Mouse (Mus musculus): ENCODE data around the gene Gm1043. TPM values are rescaled to one million over a fixed set of nuclear protein-coding genes. Genes with fewer than 3 reads are reported as not detected.

The Gm1043 gene
- polyA plus RNA-seq, 1 experiment = 5.2 TPM

GRCm38 (mm10) chr5:37052846-37053245 lies 32.3 kb upstream of the Gm1043 start:
- Histone ChIP-seq H3K4me1 (ENCODE audit: control insufficient read depth, insufficient read depth, low read length) (peaks cover 18% of the 10 kb centered on the region), H3K27me3 (ENCODE audit: control insufficient read depth, insufficient read depth, low read length) (no peaks in the 10 kb centered on the region), H3K27ac (ENCODE audit: control insufficient read depth, insufficient read depth, low read depth, low read length) (no peak overlapping the region), H3K36me3 (ENCODE audit: control insufficient read depth, insufficient read depth, low read length) (no peaks in the 10 kb centered on the region), H3K4me3 (ENCODE audit: control insufficient read depth, low read depth, low read length) (no peak overlapping the region)
- TF ChIP-seq POLR2A (IDR thresholded peaks at IDR 0.05; ENCODE audit: control insufficient read depth, low read depth, low read length) = no peak

GRCm38 (mm10) chr5:37055789-37056188 lies 29.4 kb upstream of the Gm1043 start:
- no peak for TF ChIP-seq POLR2A (IDR thresholded peaks at IDR 0.05; ENCODE audit: control insufficient read depth, low read depth, low read length)
- TF ChIP-seq CTCF (IDR thresholded peaks at IDR 0.05; ENCODE audit: control insufficient read depth, insufficient read depth, insufficient replicate concordance, low read depth, low read length) = no peak
- Histone ChIP-seq H3K27ac (ENCODE audit: control insufficient read depth, insufficient read depth, low read depth, low read length) (no peak overlapping the region), H3K27me3 (ENCODE audit: control insufficient read depth, insufficient read depth, low read length) (no peaks in the 10 kb centered on the region), H3K36me3 (ENCODE audit: control insufficient read depth, insufficient read depth, low read length) (no peaks in the 10 kb centered on the region), H3K4me3 (ENCODE audit: control insufficient read depth, low read depth, low read length) (no peak overlapping the region), H3K4me1 (ENCODE audit: control insufficient read depth, insufficient read depth, low read length) (peaks cover 7% of the 10 kb centered on the region)

- TF ChIP-seq CTCF (IDR thresholded peaks at IDR 0.05; ENCODE audit: control insufficient read depth, insufficient read depth, insufficient replicate concordance, low read depth, low read length) (no peak), POLR2A (IDR thresholded peaks at IDR 0.05; ENCODE audit: control insufficient read depth, low read depth, low read length) (no peak)
- Histone ChIP-seq H3K4me3 (ENCODE audit: control insufficient read depth, low read depth, low read length) (no peak overlapping the region), H3K27ac (ENCODE audit: control insufficient read depth, insufficient read depth, low read depth, low read length) (no peak overlapping the region), H3K27me3 (ENCODE audit: control insufficient read depth, insufficient read depth, low read length) (no peaks in the 10 kb centered on the region), H3K4me1 (ENCODE audit: control insufficient read depth, insufficient read depth, low read length) (peaks cover 6% of the 10 kb centered on the region; the same call in 1 of the 2 replicates), H3K36me3 (ENCODE audit: control insufficient read depth, insufficient read depth, low read length) (no peaks in the 10 kb centered on the region)
These were observed 28.7 kb upstream of the Gm1043 start for GRCm38 (mm10) chr5:37056471-37056870.

- H3K27me3 ChIP-seq (ENCODE audit: control insufficient read depth, insufficient read depth, low read length) = no peaks in the 10 kb centered on the region
- TF ChIP-seq POLR2A (IDR thresholded peaks at IDR 0.05; ENCODE audit: control insufficient read depth, low read depth, low read length) (no peak), CTCF (IDR thresholded peaks at IDR 0.05; ENCODE audit: control insufficient read depth, insufficient read depth, insufficient replicate concordance, low read depth, low read length) (no peak)
- H3K27ac ChIP-seq (ENCODE audit: control insufficient read depth, insufficient read depth, low read depth, low read length) = no peak overlapping the region
- no peak overlapping the region for H3K4me3 ChIP-seq (ENCODE audit: control insufficient read depth, low read depth, low read length)
- H3K36me3 ChIP-seq (ENCODE audit: control insufficient read depth, insufficient read depth, low read length) = no peaks in the 10 kb centered on the region
- no peaks in the 10 kb centered on the region for H3K4me1 ChIP-seq (ENCODE audit: control insufficient read depth, insufficient read depth, low read length)
These were observed 23.6 kb upstream of the Gm1043 start for GRCm38 (mm10) chr5:37061612-37062011.

- no peaks in the 10 kb centered on the region for H3K36me3 ChIP-seq (ENCODE audit: control insufficient read depth, insufficient read depth, low read length)
- H3K4me1 ChIP-seq (ENCODE audit: control insufficient read depth, insufficient read depth, low read length) = no peaks in the 10 kb centered on the region
- H3K27ac ChIP-seq (ENCODE audit: control insufficient read depth, insufficient read depth, low read depth, low read length) = no peak overlapping the region
- no peaks in the 10 kb centered on the region for H3K27me3 ChIP-seq (ENCODE audit: control insufficient read depth, insufficient read depth, low read length)
- no peak for TF ChIP-seq CTCF (IDR thresholded peaks at IDR 0.05; ENCODE audit: control insufficient read depth, insufficient read depth, insufficient replicate concordance, low read depth, low read length)
- no peak for TF ChIP-seq POLR2A (IDR thresholded peaks at IDR 0.05; ENCODE audit: control insufficient read depth, low read depth, low read length)
- H3K4me3 ChIP-seq (ENCODE audit: control insufficient read depth, low read depth, low read length) = no peak overlapping the region
These were observed 20.4 kb upstream of the Gm1043 start for GRCm38 (mm10) chr5:37064454-37065449.

- Histone ChIP-seq H3K4me1 (ENCODE audit: control insufficient read depth, insufficient read depth, low read length) (no peaks in the 10 kb centered on the region), H3K27ac (ENCODE audit: control insufficient read depth, insufficient read depth, low read depth, low read length) (no peak overlapping the region), H3K27me3 (ENCODE audit: control insufficient read depth, insufficient read depth, low read length) (no peaks in the 10 kb centered on the region), H3K4me3 (ENCODE audit: control insufficient read depth, low read depth, low read length) (no peak overlapping the region), H3K36me3 (ENCODE audit: control insufficient read depth, insufficient read depth, low read length) (no peaks in the 10 kb centered on the region)
- TF ChIP-seq CTCF (IDR thresholded peaks at IDR 0.05; ENCODE audit: control insufficient read depth, insufficient read depth, insufficient replicate concordance, low read depth, low read length) (no peak), POLR2A (IDR thresholded peaks at IDR 0.05; ENCODE audit: control insufficient read depth, low read depth, low read length) (no peak)
These were observed 18.2 kb upstream of the Gm1043 start for GRCm38 (mm10) chr5:37066703-37067568.

- Histone ChIP-seq H3K27ac (ENCODE audit: control insufficient read depth, insufficient read depth, low read depth, low read length) (no peak overlapping the region), H3K36me3 (ENCODE audit: control insufficient read depth, insufficient read depth, low read length) (no peaks in the 10 kb centered on the region), H3K27me3 (ENCODE audit: control insufficient read depth, insufficient read depth, low read length) (no peaks in the 10 kb centered on the region), H3K4me1 (ENCODE audit: control insufficient read depth, insufficient read depth, low read length) (no peaks in the 10 kb centered on the region; the same call in 1 of the 2 replicates), H3K4me3 (ENCODE audit: control insufficient read depth, low read depth, low read length) (no peak overlapping the region)
- TF ChIP-seq CTCF (IDR thresholded peaks at IDR 0.05; ENCODE audit: control insufficient read depth, insufficient read depth, insufficient replicate concordance, low read depth, low read length) (no peak), POLR2A (IDR thresholded peaks at IDR 0.05; ENCODE audit: control insufficient read depth, low read depth, low read length) (no peak)
These were observed 11.5 kb upstream of the Gm1043 start for GRCm38 (mm10) chr5:37073660-37074059.

Data from testis, adult 2 months (tissue).